Mouse (Mus musculus): ENCODE data around the gene Lsm5.

- TF ChIP-seq POLR2A (IDR thresholded peaks at IDR 0.05; ENCODE audit: low read depth, low read length) (no peak), CTCF (IDR thresholded peaks at IDR 0.05; ENCODE audit: extremely low read depth, insufficient read length, insufficient replicate concordance, low read depth, low read length) (no peak)
Measured at GRCm38 (mm10) chr6:56719071-56719470, 14.6 kb upstream of the Lsm5 start.

All from small intestine, adult 2 months (tissue).